Mouse (Mus musculus): ENCODE measurements around the gene Olfr1024. TPM values are rescaled to one million over a fixed set of nuclear protein-coding genes. Genes with fewer than 3 reads are reported as not detected.

Olfr1024 gene
- polyA plus RNA-seq (2016; fragmentation: Nextera tagmentation; extraction: Ambion mirVana), result not detected in 2 replicates

- Histone ChIP-seq H3K27ac (no peak within 1 kb of the TSS), H3K36me3 (no peaks in the 10 kb centered on the region), H3K4me1 (no peaks in the 10 kb centered on the region), H3K4me3 (no peak within 1 kb of the TSS), H3K27me3 (ENCODE audit: insufficient read depth, poor library complexity, severe bottlenecking) (no peaks in the 10 kb centered on the region), H3K9me3 (no peaks in the 10 kb centered on the region)
- DNase-seq (ENCODE audit: low spot score), result no peak
- 81% methylated on average over 3 of the region's 3 CpGs for WGBS
These were observed at the start of gene Olfr1024 for GRCm38 (mm10) chr2:85904952-85905351. TSS of gene Olfr1024 (minus strand) at chr2:85905052.

GRCm38 (mm10) chr2:85950137-85950536 is 45.3 kb upstream of the Olfr1024 start, which contains the start of gene Olfr1028:
TSS of gene Olfr1028 (plus strand) at chr2:85950437.
- Histone ChIP-seq H3K27ac (no peak within 1 kb of the TSS), H3K9me3 (no peaks in the 10 kb centered on the region), H3K27me3 (ENCODE audit: insufficient read depth, poor library complexity, severe bottlenecking) (no peaks in the 10 kb centered on the region), H3K4me3 (no peak within 1 kb of the TSS), H3K4me1 (no peaks in the 10 kb centered on the region), H3K36me3 (no peaks in the 10 kb centered on the region)
- no peak for DNase-seq (ENCODE audit: low spot score)
- WGBS, result 82% methylated on average over 1 of the region's 1 CpGs

- no peaks in the 10 kb centered on the region for H3K4me1 ChIP-seq
- no peak within 1 kb of the TSS for H3K4me3 ChIP-seq
- no peaks in the 10 kb centered on the region for H3K36me3 ChIP-seq
- H3K27ac ChIP-seq, result no peak within 1 kb of the TSS
- WGBS, result 78% methylated on average over 3 of the region's 3 CpGs
- no peaks in the 10 kb centered on the region for H3K27me3 ChIP-seq (ENCODE audit: insufficient read depth, poor library complexity, severe bottlenecking)
- no peaks in the 10 kb centered on the region for H3K9me3 ChIP-seq
- no peak for DNase-seq (ENCODE audit: low spot score)
These were observed 16.4 kb upstream of the Olfr1024 start, which contains the start of gene Olfr1026 for GRCm38 (mm10) chr2:85921258-85921657. TSS of gene Olfr1026 (plus strand) at chr2:85921558.

GRCm38 (mm10) chr2:85914893-85915292 is 10.0 kb upstream of the Olfr1024 start, which contains the start of gene Olfr1025-ps1:
TSS of gene Olfr1025-ps1 (plus strand) at chr2:85915193.
- Histone ChIP-seq H3K27me3 (ENCODE audit: insufficient read depth, poor library complexity, severe bottlenecking) (no peaks in the 10 kb centered on the region), H3K36me3 (no peaks in the 10 kb centered on the region), H3K27ac (no peak within 1 kb of the TSS), H3K4me3 (no peak within 1 kb of the TSS), H3K4me1 (no peaks in the 10 kb centered on the region), H3K9me3 (no peaks in the 10 kb centered on the region)
- WGBS, result 66% methylated on average over 1 of the region's 1 CpGs
- DNase-seq (ENCODE audit: low spot score), result no peak

GRCm38 (mm10) chr2:85913197-85913596 is 8.3 kb upstream of the Olfr1024 start:
- Histone ChIP-seq H3K4me1 (no peaks in the 10 kb centered on the region), H3K4me3 (no peak overlapping the region), H3K27me3 (ENCODE audit: insufficient read depth, poor library complexity, severe bottlenecking) (no peaks in the 10 kb centered on the region), H3K36me3 (no peaks in the 10 kb centered on the region), H3K9me3 (no peaks in the 10 kb centered on the region), H3K27ac (no peak overlapping the region)
- DNase-seq (ENCODE audit: low spot score), result no peak

GRCm38 (mm10) chr2:85885340-85885739 is 19.5 kb downstream of the Olfr1024 start, which contains the start of gene Olfr1023:
TSS of gene Olfr1023 (plus strand) at chr2:85885640.
- no peak within 1 kb of the TSS for H3K4me3 ChIP-seq
- H3K4me1 ChIP-seq, result no peaks in the 10 kb centered on the region
- no peaks in the 10 kb centered on the region for H3K36me3 ChIP-seq
- WGBS, result 74% methylated on average over 2 of the region's 2 CpGs
- DNase-seq (ENCODE audit: low spot score), result no peak
- no peaks in the 10 kb centered on the region for H3K27me3 ChIP-seq (ENCODE audit: insufficient read depth, poor library complexity, severe bottlenecking)
- no peak within 1 kb of the TSS for H3K27ac ChIP-seq
- no peaks in the 10 kb centered on the region for H3K9me3 ChIP-seq

- WGBS, result 46% methylated on average over 2 of the region's 2 CpGs
These were observed 36.6 kb downstream of the Olfr1024 start, which contains the start of gene Olfr1022 for GRCm38 (mm10) chr2:85868294-85868693. TSS of gene Olfr1022 (plus strand) at chr2:85868594.

More at GRCm38 (mm10) chr2:85868294-85868693, 36.6 kb downstream of the Olfr1024 start, which contains the start of gene Olfr1022:
- no peak within 1 kb of the TSS for H3K4me3 ChIP-seq
- no peaks in the 10 kb centered on the region for H3K4me1 ChIP-seq
- H3K27me3 ChIP-seq (ENCODE audit: insufficient read depth, poor library complexity, severe bottlenecking), result no peaks in the 10 kb centered on the region
- H3K27ac ChIP-seq, result no peak within 1 kb of the TSS
- no peaks in the 10 kb centered on the region for H3K36me3 ChIP-seq
- no peaks in the 10 kb centered on the region for H3K9me3 ChIP-seq
- no peak for DNase-seq (ENCODE audit: low spot score)

Other genes with a start within 250 kb of the Olfr1024 start
- not detected in 2 replicates for gene Olfr154, start 240.6 kb downstream of the Olfr1024 start, polyA plus RNA-seq (2016; fragmentation: Nextera tagmentation; extraction: Ambion mirVana)
- not detected in 2 replicates for gene Olfr1006, start 226.3 kb downstream of the Olfr1024 start, polyA plus RNA-seq (2016; fragmentation: Nextera tagmentation; extraction: Ambion mirVana)
- not detected in 2 replicates for gene Olfr1008, start 215.6 kb downstream of the Olfr1024 start, polyA plus RNA-seq (2016; fragmentation: Nextera tagmentation; extraction: Ambion mirVana)
- gene Olfr1009, start 189.6 kb downstream of the Olfr1024 start, polyA plus RNA-seq (2016; fragmentation: Nextera tagmentation; extraction: Ambion mirVana), result not detected in 2 replicates
- not detected in 2 replicates for gene Olfr1012, start 142.3 kb downstream of the Olfr1024 start, polyA plus RNA-seq (2016; fragmentation: Nextera tagmentation; extraction: Ambion mirVana)
- gene Olfr1013, start 138.0 kb downstream of the Olfr1024 start, polyA plus RNA-seq (2016; fragmentation: Nextera tagmentation; extraction: Ambion mirVana), result not detected in 2 replicates
- gene Olfr1014, start 132.3 kb downstream of the Olfr1024 start, polyA plus RNA-seq (2016; fragmentation: Nextera tagmentation; extraction: Ambion mirVana), result not detected in 2 replicates
- not detected in 2 replicates for gene Olfr1015, start 123.0 kb downstream of the Olfr1024 start, polyA plus RNA-seq (2016; fragmentation: Nextera tagmentation; extraction: Ambion mirVana)
- gene Olfr1016, start 102.5 kb downstream of the Olfr1024 start, polyA plus RNA-seq (2016; fragmentation: Nextera tagmentation; extraction: Ambion mirVana), result not detected in 2 replicates
- gene Olfr1018, start 86.6 kb downstream of the Olfr1024 start, polyA plus RNA-seq (2016; fragmentation: Nextera tagmentation; extraction: Ambion mirVana), result not detected in 2 replicates
- not detected in 2 replicates for gene Olfr1019, start 59.6 kb downstream of the Olfr1024 start, polyA plus RNA-seq (2016; fragmentation: Nextera tagmentation; extraction: Ambion mirVana)
- gene Olfr1020, start 58.0 kb downstream of the Olfr1024 start, polyA plus RNA-seq (2016; fragmentation: Nextera tagmentation; extraction: Ambion mirVana), result not detected in 2 replicates
- not detected in 2 replicates for gene Olfr1022, start 36.5 kb downstream of the Olfr1024 start, polyA plus RNA-seq (2016; fragmentation: Nextera tagmentation; extraction: Ambion mirVana)
- not detected in 2 replicates for gene Olfr1023, start 19.4 kb downstream of the Olfr1024 start, polyA plus RNA-seq (2016; fragmentation: Nextera tagmentation; extraction: Ambion mirVana)
- gene Olfr1025-ps1, start 10.1 kb upstream of the Olfr1024 start, polyA plus RNA-seq (2016; fragmentation: Nextera tagmentation; extraction: Ambion mirVana), result not detected in 2 replicates
- not detected in 2 replicates for gene Olfr1026, start 16.5 kb upstream of the Olfr1024 start, polyA plus RNA-seq (2016; fragmentation: Nextera tagmentation; extraction: Ambion mirVana)
- gene Olfr1028, start 45.4 kb upstream of the Olfr1024 start, polyA plus RNA-seq (2016; fragmentation: Nextera tagmentation; extraction: Ambion mirVana), result not detected in 2 replicates
- gene Olfr1029, start 68.8 kb upstream of the Olfr1024 start, polyA plus RNA-seq (2016; fragmentation: Nextera tagmentation; extraction: Ambion mirVana), result not detected in 2 replicates
- not detected in 2 replicates for gene Olfr1030, start 74.2 kb upstream of the Olfr1024 start, polyA plus RNA-seq (2016; fragmentation: Nextera tagmentation; extraction: Ambion mirVana)
- gene Olfr1031, start 85.3 kb upstream of the Olfr1024 start, polyA plus RNA-seq (2016; fragmentation: Nextera tagmentation; extraction: Ambion mirVana), result not detected in 2 replicates
- not detected in 2 replicates for gene Olfr1032, start 100.5 kb upstream of the Olfr1024 start, polyA plus RNA-seq (2016; fragmentation: Nextera tagmentation; extraction: Ambion mirVana)
- gene Olfr1033, start 115.6 kb upstream of the Olfr1024 start, polyA plus RNA-seq (2016; fragmentation: Nextera tagmentation; extraction: Ambion mirVana), result 0.21 TPM in 1 of 2 replicates, not detected in the other
- gene Olfr1034, start 140.8 kb upstream of the Olfr1024 start, polyA plus RNA-seq (2016; fragmentation: Nextera tagmentation; extraction: Ambion mirVana), result not detected in 2 replicates
- not detected in 2 replicates for gene Olfr1036, start 168.9 kb upstream of the Olfr1024 start, polyA plus RNA-seq (2016; fragmentation: Nextera tagmentation; extraction: Ambion mirVana)
- not detected in 2 replicates for gene Olfr1037, start 182.3 kb upstream of the Olfr1024 start, polyA plus RNA-seq (2016; fragmentation: Nextera tagmentation; extraction: Ambion mirVana)
- gene Olfr1039, start 230.9 kb upstream of the Olfr1024 start, polyA plus RNA-seq (2016; fragmentation: Nextera tagmentation; extraction: Ambion mirVana), result not detected in 2 replicates
- not detected in 2 replicates for gene Olfr1040, start 241.7 kb upstream of the Olfr1024 start, polyA plus RNA-seq (2016; fragmentation: Nextera tagmentation; extraction: Ambion mirVana)

All from heart, embryonic 10.5 days (tissue).